Mouse (Mus musculus) gastrocnemius, postnatal 4 days (tissue): Measurements from ENCODE around the gene Rab29. TPM values are rescaled to one million over a fixed set of nuclear protein-coding genes. Genes with fewer than 3 reads are reported as not detected.
"Not testable (repeated sequence)": the region's sequence is repeated elsewhere in the genome, so short reads cannot be mapped to it uniquely, and the experiment has no call there.

Experiments
- DNase-seq, 2 experiments: peaks; one replicate each; pipeline ENCODE4 v3.0.0; 2021 to 2022; ENCODE audit warnings: low spot score in 2 of 2, mixed read lengths in 2 of 2
- total RNA-seq, 2 experiments: library from RNA; stranded (reverse); gene quantifications; 2 replicates each; pipeline ENCODE4 v1.2.3; 2021

The Rab29 gene
- total RNA-seq, 2 experiments from 2014 or later, result 12.5 to 12.7 TPM

GRCm38 (mm10) chr1:131846255-131846654 is 20.8 kb upstream of the Rab29 start:
- peak in 1 of 2 experiments; percentile 61 for DNase-seq

GRCm38 (mm10) chr1:131861811-131862210 is 5.2 kb upstream of the Rab29 start:
- no peak for DNase-seq

GRCm38 (mm10) chr1:131865596-131865995 is 1.4 kb upstream of the Rab29 start:
- no peak for DNase-seq

- DNase-seq, result no peak
Measured at GRCm38 (mm10) chr1:131866304-131866999, 572 bp upstream of the Rab29 start.

GRCm38 (mm10) chr1:131867946-131868290 is 894 bp downstream of the Rab29 start:
- no peak for DNase-seq

- DNase-seq, result no peak
Measured at GRCm38 (mm10) chr1:131869561-131869960, 2.5 kb downstream of the Rab29 start.

- no peak for DNase-seq
Measured at GRCm38 (mm10) chr1:131872856-131873255, 5.8 kb downstream of the Rab29 start.

GRCm38 (mm10) chr1:131879816-131880215 is 12.8 kb downstream of the Rab29 start:
- no peak for DNase-seq

- no peak for DNase-seq
Measured at GRCm38 (mm10) chr1:131882787-131883186, 15.8 kb downstream of the Rab29 start.

- DNase-seq, result no peak
Measured at GRCm38 (mm10) chr1:131886173-131886572, 19.1 kb downstream of the Rab29 start.

GRCm38 (mm10) chr1:131886641-131887040 is 19.6 kb downstream of the Rab29 start:
- no peak for DNase-seq

- DNase-seq, result no peak
Measured at GRCm38 (mm10) chr1:131890043-131890658, 23.1 kb downstream of the Rab29 start.

- no peak for DNase-seq
Measured at GRCm38 (mm10) chr1:131891436-131891835, 24.4 kb downstream of the Rab29 start.

GRCm38 (mm10) chr1:131902679-131903078 is 35.7 kb downstream of the Rab29 start:
- DNase-seq, result no peak

GRCm38 (mm10) chr1:131903251-131903650 is 36.2 kb downstream of the Rab29 start:
- no peak for DNase-seq

- DNase-seq, result no peak
Measured at GRCm38 (mm10) chr1:131905497-131905896, 38.5 kb downstream of the Rab29 start.

- no peak for DNase-seq
Measured at GRCm38 (mm10) chr1:131908456-131908855, 41.4 kb downstream of the Rab29 start.

- DNase-seq, result not testable (repeated sequence)
Measured at GRCm38 (mm10) chr1:131909236-131909635, 42.2 kb downstream of the Rab29 start.

- DNase-seq, result peak; percentile 99
Measured at GRCm38 (mm10) chr1:131910001-131910648, 43.1 kb downstream of the Rab29 start, which contains the start of gene Nucks1. Gene Nucks1 (plus strand): TSS chr1:131910534.

GRCm38 (mm10) chr1:131910674-131911558 is 43.9 kb downstream of the Rab29 start:
- peak; percentile 71 to 86 for DNase-seq

- no peak for DNase-seq
Measured at GRCm38 (mm10) chr1:131917634-131918033, 50.6 kb downstream of the Rab29 start.
